Mouse (Mus musculus) spleen, postnatal 0 days (tissue): ENCODE measurements around the gene Avpr1b. TPM values are rescaled to one million over a fixed set of nuclear protein-coding genes. Genes with fewer than 3 reads are reported as not detected.

ENCODE experiments used
- polyA plus RNA-seq: library from polyadenylated mRNA; unstranded; fragments of >200 nt; fragmentation: Nextera tagmentation; extraction: Ambion mirVana; gene quantifications from 2 replicates; pipeline ENCODE4 v1.2.1, GENCODE M21; 2015

The Avpr1b gene
- not detected in 2 replicates for polyA plus RNA-seq

DNA sequence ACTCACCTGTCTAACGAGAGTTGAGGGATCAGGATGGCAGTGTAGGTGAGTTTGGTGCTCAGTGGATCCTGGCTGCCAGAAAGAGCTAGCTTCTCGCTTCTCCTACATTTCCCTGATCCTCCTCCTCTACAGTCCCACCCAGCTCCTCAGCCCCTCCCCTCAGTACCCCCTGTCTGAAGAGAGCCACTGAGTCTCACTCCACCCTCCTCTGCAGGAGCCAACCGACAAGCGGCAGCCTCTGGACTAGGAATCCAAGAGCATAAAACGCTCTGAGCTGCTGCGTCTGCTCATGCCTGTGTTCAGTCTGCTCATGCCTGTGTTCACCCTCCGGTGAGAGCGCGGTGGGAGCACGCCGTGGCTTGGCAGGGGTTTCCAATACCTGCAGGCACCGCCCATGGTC, at the start of gene Avpr1b:
Gene Avpr1b, plus strand, starts transcription at position 335 of the 400 bp plus-strand sequence.

GRCm38 (mm10) chr1:131637791-131638540, 38.9 kb downstream of the Avpr1b start, which contains the start of gene Ctse:
Ctse (plus strand) TSS chr1:131638306.

Other genes with a start within 250 kb of the Avpr1b start
- 7.0 and 7.1 TPM in 2 replicates for gene Srgap2, start 71.9 kb upstream of the Avpr1b start, polyA plus RNA-seq
- gene Fam72a, start 71.3 kb upstream of the Avpr1b start, polyA plus RNA-seq: 1.9 and 2.0 TPM in 2 replicates
- 184 and 219 TPM in 2 replicates for gene Ctse, start 39.1 kb downstream of the Avpr1b start, polyA plus RNA-seq
- 5.3 and 5.9 TPM in 2 replicates for gene Rab7b, start 89.5 kb downstream of the Avpr1b start, polyA plus RNA-seq
- 0.04 and 0.10 TPM in 2 replicates for gene Slc26a9, start 144.8 kb downstream of the Avpr1b start, polyA plus RNA-seq
- gene Pm20d1, start 198.1 kb downstream of the Avpr1b start, polyA plus RNA-seq: 0.05 and 0.08 TPM in 2 replicates
- 2.2 and 3.3 TPM in 2 replicates for gene Slc41a1, start 228.3 kb downstream of the Avpr1b start, polyA plus RNA-seq